Mouse (Mus musculus): ENCODE results near the gene Sf3b1.
"Not testable (repeated sequence)": the region's sequence is repeated elsewhere in the genome, so short reads cannot be mapped to it uniquely, and the experiment has no call there.

Gene Sf3b1

DNA sequence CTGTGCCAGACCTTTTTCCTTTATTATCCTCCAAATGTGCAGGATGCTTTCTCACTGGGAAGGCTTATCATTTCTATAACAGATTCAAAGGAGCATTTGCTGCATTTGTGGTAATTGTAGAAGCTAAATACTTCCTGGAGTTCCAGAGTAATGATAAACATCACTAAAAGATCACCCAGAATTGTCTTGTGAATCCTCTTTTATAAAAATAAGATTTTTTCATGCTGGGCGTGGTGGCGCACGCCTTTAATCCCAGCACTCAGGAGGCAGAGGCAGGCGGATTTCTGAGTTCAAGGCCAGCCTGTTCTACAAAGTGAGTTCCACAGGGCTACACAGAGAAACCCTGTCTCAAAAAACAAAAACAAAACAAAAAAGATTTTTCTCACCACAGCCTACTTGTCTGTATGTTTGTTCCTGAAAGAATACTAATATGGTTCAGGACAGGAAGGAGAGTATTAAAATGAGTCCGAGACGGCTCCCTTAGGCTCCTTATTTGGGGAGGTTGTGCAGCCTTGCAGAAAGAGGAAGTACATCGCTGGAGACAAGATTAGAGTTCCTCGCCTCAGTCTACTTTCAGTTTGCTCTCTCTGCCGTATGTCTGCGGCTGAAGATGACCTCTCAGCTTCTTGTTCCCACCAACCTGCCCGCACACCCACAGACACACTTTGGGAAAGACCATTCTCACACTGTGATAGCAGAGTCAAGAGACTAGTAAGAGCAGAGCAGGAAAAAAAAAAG lies 1.4 kb upstream of the Sf3b1 start:
- peak; percentile 97 for DNase-seq (ENCODE audit: extremely low read depth, low read depth)

DNA sequence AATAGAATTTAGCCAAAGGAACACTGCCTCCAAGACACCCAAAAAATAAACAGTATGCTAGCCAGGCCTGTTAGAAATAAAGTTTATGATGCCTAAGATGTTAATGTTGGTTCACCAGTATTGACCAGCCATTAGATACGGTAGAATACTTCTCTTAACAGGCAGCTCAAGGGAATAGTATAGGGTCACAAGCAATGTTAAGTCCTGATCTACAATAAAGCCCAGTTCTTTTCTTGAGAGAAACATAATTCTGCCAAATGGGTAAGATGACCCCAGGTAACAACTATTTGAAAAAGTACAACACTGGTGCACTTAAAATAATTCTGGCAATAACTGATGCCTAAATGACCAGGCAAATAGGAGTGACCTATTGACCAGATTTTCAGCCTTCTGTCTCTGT lies 685 bp upstream of the Sf3b1 start:
- DNase-seq (ENCODE audit: extremely low read depth, low read depth), result no peak

DNA sequence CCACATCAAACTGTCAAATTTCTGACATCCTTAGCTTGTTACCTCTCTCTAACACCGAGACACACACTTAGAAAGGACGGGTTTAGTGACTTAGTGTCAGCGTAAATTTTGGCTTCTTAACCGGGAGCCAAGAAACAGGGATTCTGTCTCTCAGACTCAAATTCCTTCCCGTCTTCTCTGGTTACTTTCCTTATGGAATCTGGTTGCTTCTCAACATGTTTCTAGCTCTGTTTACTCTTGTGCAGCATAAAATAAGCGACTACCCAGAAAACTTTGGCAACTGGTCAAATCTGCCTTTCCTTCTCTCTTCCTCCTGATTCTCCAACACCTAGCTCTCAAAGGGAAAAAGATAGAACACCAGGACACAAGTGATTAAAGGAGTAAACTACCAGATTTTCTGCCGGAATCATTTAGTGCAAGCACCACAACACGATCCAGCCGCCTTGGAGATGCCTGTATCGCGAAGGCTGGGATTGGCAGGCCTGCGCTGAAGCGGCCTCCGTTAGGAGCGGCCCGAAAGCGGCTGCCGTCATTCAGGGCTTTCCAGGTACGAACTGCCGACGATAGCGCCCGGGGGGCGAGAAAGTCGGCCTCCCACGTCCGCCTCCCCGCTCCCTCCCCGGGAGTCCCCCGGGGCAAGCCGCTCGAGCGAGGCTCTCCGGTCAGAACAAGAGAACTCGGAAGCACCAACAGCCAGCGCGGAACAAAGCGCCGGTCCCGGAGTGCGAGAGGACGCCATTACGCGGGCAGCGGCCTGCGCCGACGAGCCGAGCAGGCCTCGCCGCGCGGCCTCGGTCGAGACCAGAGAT lies 633 bp downstream of the Sf3b1 start:
- peak; percentile 36 for DNase-seq (ENCODE audit: extremely low read depth, low read depth)

DNA sequence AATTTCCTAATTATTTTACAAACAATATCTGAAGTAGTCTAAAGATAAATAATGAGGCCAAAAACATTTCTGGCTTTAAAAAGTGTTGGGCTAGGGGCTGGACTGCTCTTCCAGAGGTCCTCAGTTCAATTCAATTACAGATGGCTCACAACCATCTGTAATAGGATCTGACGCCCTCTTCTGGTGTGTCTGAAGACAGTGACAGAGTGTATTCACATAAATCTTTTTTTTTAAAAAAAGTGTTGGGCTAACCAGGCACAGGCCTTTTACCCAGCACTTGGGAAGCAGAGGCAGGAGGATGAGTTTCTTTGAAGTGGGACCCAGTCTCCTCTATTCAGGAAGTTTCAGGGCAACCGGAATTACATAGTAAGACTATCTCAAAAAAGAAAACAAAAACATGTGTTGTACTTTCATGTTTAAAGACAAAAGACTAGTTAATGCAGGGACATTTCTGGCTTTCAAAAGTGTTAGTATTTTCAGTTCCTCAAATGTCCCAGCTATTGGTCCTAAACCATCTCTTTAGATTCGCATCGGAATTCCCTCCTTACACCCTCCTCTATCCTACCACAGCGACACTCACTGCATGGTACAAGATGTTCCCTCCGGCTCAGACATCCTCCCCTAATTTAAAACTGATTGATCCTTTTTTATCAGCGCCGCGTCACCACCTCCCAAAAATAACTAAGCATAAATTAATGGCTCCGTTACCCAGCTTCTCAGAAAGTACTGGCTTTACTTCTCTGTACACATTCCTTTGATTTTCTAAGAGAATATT lies 1.4 kb downstream of the Sf3b1 start:
- DNase-seq (ENCODE audit: extremely low read depth, low read depth), result peak; percentile 25

DNA sequence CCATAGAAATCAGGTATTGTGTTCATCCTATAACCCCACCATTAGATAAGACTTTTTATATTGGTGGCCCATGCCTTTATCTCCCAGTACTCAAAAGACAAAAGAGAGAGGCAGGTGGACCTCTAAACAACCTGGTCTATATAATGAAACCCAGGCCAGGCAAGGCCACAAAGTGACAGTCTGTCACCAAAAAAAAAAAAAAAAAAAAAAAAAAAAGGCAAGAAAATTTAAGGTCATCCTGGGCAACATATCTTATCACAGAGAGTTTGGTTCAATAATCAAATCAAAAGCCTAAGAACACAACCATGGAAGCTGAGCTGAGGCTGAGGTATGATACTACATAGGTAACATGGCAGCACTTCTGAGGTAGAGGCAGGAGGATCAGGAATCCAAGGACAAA lies 5.4 kb downstream of the Sf3b1 start:
- DNase-seq (ENCODE audit: extremely low read depth, low read depth), result no peak

DNA sequence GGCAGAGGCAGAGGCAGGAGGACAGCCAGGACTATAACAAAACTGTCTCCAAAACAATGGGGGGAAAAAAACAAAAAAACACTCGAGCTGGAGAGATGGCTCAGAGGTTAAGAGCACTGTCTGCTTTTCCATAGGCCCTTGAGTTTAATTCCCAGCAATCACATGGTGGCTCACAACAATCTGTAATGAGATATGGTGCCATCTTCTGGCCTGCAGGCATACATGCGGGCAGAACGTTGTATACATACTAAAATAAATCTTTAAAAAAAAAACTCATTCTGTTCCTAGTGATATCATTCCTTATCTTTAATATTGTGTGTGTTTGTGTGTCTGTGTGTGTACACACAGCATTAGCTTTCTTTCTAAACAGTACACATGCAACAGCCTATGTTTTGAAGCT lies 14.8 kb downstream of the Sf3b1 start:
- peak; percentile 36 for DNase-seq (ENCODE audit: extremely low read depth, low read depth)

DNA sequence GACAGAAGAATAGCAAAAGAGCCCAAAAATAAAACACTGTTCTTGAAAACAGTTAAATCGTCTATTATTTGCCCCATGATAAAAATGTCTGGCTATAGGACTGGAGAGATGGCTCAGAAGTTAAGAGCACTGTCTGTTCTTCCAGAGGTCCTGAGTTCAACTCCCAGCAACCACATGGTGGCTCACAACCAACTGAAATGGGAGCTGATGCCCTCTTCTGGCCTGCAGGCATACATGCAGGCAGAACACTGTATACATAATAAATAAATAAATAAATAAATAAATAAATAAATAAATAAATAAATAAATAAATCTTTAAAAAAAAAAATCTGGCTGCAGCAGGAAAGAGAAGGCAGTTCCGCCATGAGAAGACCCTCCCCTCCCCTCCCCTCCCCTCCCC lies 19.0 kb downstream of the Sf3b1 start:
- not testable (repeated sequence) for DNase-seq (ENCODE audit: extremely low read depth, low read depth)

DNA sequence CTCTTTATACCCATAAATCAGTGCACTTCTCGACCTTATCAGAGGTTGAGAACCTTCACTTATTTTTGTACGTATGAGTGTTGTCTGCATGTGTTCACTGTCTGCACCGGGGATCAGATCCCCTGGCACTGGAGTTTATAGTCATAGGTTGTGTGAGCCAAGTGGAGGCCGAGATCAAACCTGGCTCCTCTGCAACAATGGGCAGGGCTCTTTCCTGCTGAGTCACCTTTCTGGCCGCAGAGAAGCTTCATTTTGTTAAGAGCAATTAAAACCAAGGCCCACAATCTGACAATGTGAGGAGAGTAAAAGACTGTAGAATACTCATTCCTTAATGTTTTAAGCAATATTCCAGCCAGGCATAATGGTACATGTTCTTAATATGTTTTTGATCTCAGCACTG lies 33.7 kb downstream of the Sf3b1 start:
- no peak for DNase-seq (ENCODE audit: extremely low read depth, low read depth)

DNA sequence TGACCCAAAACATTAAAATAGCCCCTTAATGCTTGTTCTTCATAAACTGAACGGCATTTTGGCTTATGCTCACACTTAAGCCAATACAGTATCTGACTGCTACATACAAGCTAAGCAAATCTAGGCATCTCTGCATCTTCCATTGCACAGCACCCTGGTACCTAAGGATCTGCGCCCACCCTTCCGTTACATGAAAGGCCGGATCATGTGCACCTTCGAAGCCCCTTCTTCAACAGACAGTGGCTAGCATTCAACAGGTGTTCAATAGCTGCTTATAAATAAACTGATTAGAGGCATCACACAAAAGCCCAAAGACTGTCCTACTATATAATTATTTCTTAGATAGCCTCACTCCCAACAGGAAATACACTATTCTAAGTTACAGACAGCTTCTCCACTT lies 41.0 kb downstream of the Sf3b1 start:
- no peak for DNase-seq (ENCODE audit: extremely low read depth, low read depth)

DNA sequence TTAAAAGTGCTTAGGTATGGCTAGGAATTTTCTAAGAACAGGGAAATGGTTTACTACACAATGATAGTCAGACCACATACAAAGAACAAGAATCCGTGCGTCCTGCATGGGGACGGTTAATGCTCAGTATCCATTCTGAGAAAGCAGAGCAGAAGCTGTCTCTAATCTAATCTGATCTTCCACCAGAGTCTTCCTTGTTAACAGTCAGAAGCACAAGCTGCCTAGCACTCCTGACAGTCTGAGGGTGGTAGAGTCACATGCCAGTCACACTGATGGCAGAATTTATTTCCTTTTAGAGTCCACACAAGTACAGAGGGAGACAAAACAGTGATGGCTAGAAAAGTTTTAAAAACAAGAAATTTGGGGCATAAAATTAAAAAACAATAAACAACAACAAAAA lies 41.5 kb downstream of the Sf3b1 start:
- DNase-seq (ENCODE audit: extremely low read depth, low read depth), result no peak

DNA sequence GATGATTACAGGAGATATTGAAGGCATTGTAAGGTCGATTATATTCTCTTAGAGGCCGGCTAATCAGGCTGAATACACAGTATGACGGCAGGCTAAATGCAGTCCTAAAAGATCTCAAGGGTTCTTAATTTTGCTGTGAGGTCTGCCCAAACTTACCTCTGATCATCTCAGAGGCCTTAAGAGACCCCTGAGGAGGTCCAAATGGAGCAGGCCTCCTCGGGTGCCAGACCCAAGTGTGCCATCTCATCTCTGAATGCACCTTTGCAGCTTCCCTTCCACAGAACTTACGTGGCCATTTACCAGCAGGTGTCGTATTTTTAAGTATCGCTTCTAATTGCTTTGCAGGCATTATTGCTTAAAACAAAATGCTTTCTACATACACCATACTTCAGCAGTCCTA lies 43.1 kb downstream of the Sf3b1 start:
- DNase-seq (ENCODE audit: extremely low read depth, low read depth), result no peak

DNA sequence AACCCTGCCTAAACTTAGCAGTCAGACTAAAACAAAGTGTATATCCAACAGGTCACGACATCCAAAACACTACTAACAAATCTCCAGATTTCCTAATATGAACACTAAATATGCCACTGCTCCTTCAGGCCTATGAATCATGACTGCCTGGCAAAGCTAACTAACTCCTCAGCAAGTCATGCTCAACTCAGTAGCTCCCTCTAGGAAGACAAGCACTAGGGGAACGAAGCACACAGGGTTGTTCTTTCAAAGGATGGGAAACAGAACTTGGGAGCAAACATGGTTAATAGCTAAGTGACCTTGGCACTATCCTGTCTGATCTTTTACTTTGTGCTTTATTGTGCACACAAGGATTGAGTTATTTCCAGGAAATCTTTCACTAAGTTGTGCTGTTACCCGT lies 43.9 kb downstream of the Sf3b1 start:
- DNase-seq (ENCODE audit: extremely low read depth, low read depth), result peak; percentile 33

DNA sequence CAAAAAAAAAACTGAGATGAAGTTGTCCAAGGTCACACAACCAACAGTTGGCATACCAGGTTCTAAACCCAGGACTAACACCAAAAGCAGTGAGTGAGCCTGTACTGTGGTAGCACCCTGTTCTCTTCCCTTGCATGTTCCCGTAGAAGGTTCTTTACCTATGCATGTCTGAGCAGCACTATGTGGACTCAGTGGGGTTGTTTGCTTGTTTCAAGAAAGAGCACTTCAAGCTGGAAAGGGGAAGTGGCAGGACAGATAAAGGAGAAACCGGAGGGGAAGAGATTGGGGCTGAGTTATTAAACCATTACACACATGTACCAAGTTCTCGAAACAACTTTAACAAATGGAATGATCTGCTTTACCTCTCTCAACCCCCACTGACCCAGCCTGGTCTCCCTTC lies 44.6 kb downstream of the Sf3b1 start:
- DNase-seq (ENCODE audit: extremely low read depth, low read depth), result peak; percentile 79

DNA sequence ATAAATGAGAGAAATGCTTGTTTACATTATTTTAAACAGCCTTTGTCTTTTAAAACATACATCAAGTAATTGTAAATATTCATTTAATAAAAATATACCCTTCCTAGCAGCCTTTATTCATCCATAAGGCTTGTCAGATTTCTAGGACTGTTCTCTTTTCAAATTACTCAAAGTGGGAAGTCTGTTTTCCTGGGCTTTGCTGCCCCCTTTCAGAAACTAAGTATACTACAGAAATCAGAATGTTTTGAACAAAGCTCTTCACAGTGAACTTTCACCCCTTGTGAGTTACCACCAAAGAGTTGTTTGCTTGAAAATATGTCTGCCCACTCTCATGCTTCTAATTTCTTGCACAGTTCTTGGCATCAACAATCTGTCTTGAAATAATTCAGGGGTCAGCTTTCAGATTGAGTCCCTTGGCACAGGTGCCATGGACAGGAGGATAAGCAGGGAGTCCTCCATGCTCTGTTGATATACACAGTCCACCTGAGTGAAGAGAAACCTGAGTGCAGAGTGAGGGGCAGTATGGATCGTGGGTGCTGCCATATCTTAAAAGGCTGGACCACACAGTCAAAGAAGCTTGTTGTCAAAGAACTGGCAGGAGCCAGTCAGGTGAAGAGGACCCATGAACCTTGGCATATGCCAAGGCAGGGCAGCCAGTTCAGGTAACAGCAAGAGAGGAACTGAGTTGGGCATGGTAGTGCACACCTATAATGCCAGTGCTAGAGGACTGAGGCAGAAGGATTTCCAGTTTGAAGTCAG lies 47.9 kb downstream of the Sf3b1 start:
- DNase-seq (ENCODE audit: extremely low read depth, low read depth), result no peak

DNA sequence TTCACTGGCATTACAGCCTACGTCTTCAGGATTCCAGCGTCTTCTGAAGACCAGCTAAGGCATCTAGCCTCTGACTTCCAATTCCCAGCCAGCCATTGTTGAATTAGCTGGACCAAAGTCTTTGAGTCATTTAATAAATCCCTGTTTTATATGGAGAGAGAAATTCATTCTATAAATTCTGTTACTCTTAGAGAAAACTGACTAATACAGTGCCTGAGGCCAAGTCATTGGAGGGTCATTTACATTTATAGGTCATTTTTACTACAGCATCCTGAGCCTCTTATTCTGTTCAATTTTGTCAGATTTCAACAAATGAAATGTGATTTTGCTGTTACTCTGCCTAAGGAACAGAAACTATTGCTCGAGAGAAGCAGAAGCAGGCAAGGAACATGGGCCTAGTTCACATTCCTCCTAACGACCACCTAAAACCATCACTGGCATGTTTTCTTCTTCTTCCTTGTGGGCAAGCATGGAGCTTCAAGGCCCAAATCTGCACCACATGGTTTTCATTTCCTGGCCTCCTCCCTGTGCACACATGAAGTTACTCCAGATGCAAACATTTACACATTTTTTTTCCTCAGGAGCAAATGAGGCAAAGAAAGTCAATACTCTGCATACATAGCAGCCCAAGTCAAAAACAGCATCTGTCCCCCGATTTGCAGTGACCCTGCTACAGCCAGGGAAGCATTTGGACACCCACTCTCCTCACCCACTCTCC lies 55.4 kb downstream of the Sf3b1 start:
- no peak for DNase-seq (ENCODE audit: extremely low read depth, low read depth)

DNA sequence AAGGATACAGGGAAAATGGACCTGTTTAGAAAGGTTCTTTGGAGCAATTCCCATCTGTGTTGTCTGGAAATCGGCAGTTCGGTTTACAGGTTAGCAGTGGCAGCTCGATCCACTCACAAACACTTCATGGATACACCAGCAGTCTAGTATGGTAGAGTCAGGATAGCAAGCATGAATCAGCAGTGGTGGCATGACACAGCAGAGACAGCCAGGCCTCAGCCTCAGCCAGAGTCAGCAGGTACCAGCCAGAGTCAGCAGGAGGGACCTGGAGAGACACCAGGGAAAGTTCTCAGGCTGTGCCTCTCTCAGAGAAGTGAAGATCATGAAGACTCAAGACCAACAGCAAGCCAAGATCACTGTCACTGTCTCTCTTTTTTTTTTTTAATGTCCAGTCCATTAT lies 60.4 kb downstream of the Sf3b1 start:
- no peak for DNase-seq (ENCODE audit: extremely low read depth, low read depth)

DNA sequence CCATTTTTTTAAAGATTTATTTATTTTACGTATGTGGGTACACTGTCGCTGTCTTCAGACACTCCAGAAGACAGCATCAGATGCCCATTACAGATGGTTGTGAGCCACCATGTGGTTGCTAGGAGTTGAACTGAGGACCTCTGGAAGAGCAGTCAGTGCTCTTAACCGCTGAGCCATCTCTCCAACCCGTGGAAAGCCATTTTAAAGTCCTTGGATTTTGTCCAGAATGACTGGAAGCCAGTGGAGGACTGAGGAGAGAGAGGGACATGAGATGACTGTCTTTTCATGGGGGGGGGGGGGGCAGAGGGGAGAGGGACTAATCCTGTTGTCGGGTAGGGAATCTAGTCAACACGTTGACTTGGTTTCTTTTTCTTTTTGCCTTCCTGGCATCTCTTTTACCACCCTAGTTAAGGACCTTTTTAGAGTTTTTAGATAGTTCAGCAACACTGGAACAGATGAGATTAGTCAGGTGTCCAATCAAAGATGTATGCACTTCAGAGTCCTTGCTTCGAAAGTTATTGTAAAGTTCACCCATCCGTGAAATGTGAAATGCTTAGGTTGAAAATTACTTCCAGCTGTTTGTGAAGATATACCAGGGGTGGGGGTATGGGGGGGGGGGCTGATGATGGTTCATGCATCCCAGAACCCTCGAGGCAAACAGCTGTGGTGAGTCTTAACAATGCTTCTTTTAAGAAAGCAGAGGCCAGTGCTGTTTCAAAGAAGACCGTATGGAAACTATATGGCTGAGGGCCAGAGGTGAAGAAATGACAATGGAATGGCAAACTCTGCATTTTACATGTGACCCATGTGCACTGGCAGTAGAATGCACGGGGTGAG lies 61.9 kb downstream of the Sf3b1 start:
- no peak for DNase-seq (ENCODE audit: extremely low read depth, low read depth)

DNA sequence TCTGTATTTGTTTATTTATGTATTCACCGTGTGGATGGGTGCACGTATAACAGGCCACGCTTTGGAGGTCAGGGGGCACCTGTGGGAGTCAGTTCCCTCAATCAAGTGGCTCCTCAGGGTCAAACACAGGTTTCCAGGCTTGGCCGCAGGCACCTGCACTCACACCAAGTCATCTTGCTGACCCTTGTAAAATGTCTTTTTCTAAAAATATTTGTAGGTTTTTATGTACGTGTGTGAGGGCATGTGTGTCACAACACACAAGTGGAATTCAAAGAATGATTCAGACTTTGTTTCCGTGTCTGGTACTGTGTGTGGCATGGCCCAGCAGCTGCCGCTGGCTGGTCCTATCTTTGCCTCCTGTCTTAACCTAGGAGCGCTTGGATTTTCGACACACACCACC lies 65.6 kb downstream of the Sf3b1 start:
- DNase-seq (ENCODE audit: extremely low read depth, low read depth), result no peak

DNA sequence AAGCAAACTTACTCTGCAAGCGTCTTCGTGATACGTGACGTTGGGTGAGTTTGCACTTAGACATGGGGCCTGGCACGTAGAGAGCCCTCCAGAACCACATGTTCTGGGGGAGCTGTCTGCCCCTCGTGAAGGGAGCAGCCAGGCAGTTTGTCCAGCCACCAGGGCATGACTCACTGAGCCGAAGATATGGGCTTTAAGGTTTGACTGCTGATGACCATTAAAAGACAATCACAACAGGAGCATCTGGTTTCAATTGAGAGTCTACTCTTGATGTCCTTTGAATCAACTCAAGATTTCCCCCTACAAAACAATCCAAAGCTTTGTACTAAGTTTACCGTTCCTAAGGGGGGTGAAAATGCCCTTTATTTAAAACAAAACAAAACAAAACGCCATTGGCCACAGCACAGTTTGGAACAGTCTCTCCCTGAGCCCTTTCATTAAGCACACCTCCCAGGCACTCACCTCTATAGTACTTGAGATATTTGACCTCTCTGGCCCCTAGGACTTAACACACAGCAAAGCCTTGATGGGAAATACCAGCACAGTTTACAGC lies 66.6 kb downstream of the Sf3b1 start:
- DNase-seq (ENCODE audit: extremely low read depth, low read depth), result no peak

DNA sequence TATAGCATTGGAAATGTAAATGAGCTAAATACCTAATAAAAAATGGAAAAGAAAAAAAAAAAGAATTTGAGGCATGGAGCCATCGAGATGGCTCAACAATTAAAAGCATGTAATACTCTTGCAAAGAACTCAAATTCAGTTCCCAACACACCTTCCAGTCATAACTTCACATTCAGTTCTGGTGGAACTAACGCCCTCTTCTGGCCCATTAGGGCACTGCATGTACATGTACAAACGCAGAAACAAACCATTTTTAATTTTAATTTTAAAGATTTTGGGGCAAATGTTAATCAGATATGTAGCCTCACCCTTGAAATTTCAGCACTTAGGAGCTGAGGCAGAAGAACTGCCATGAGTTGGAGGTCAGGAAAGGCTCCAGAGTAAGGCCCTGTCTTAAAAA lies 68.8 kb downstream of the Sf3b1 start:
- DNase-seq (ENCODE audit: extremely low read depth, low read depth), result peak; percentile 26

Data from MEL-GATA-1-ER (cell line).